Mouse (Mus musculus) lung, embryonic 16.5 days (tissue): ENCODE results near the gene Clec2l. TPM values are rescaled to one million over a fixed set of nuclear protein-coding genes. Genes with fewer than 3 reads are reported as not detected.

Experiments
- ATAC-seq: fragments of 200-750 bp; cut with Nextera tagmentation; 2 replicates; pipeline ENCODE4 v1.8.0; 2017; ENCODE audit warnings: low read depth, mild to moderate bottlenecking, moderate library complexity
- H3K27ac ChIP-seq: fragments of 300-500 bp; sonication (generic); 2 replicates; pipeline ENCODE4 v1.5.1; 2014; ENCODE audit warnings: mild to moderate bottlenecking, control low read depth, low read length
- H3K27me3 ChIP-seq: fragments of 300-500 bp; sonication (generic); 2 replicates; pipeline ENCODE4 v1.6.1; 2014; ENCODE audit warnings: low read depth, low read length, mixed read lengths; ENCODE audit not compliant: control insufficient read depth, insufficient read depth
- H3K36me3 ChIP-seq: fragments of 300-500 bp; sonication (generic); 2 replicates; pipeline ENCODE4 v1.6.1; 2014; ENCODE audit warnings: low read length; ENCODE audit not compliant: control insufficient read depth, insufficient read depth
- H3K4me1 ChIP-seq: fragments of 300-500 bp; sonication (generic); replicated peaks from 2 replicates; pipeline ENCODE4 v1.6.1; 2014; ENCODE audit warnings: low read length, mixed read lengths; ENCODE audit not compliant: control insufficient read depth, insufficient read depth
- H3K4me2 ChIP-seq: fragments of 300-500 bp; sonication (generic); 2 replicates; pipeline ENCODE4 v1.6.1; 2014; ENCODE audit warnings: low read depth, low read length, control low read depth
- H3K4me3 ChIP-seq: fragments of 300-500 bp; sonication (generic); 2 replicates; pipeline ENCODE4 v1.5.1; 2014; ENCODE audit warnings: mild to moderate bottlenecking, low read length, control low read depth
- H3K9ac ChIP-seq: fragments of 300-500 bp; sonication (generic); 2 replicates; pipeline ENCODE4 v1.6.1; 2014; ENCODE audit warnings: low read length, control low read depth
- H3K9me3 ChIP-seq: fragments of 300-500 bp; sonication (generic); 2 replicates; pipeline ENCODE4 v1.6.1; 2016; ENCODE audit warnings: low read length; ENCODE audit not compliant: control insufficient read depth
- WGBS: fragments of 180-500 bp; shearing (Covaris S2); extraction: QIAGEN DNeasy Blood & Tissue Kit; methylation state at CpG from one replicate; pipeline ENCODE4 v1.1.7; 2014; 5-methylcytosine and 5-hydroxymethylcytosine counted together
- polyA plus RNA-seq: library from polyadenylated mRNA; unstranded; fragments of >200 nt; fragmentation: Nextera tagmentation; extraction: Ambion mirVana; gene quantifications from 2 replicates; pipeline ENCODE4 v1.2.1, GENCODE M21; 2015

The Clec2l gene
- polyA plus RNA-seq, 1 experiment from 2014 or later, result 0.51 TPM

- Histone ChIP-seq H3K36me3 (peaks cover 15% of the 10 kb centered on the region), H3K4me1 (peaks cover 7% of the 10 kb centered on the region; the same call in 1 of the 2 replicates), H3K4me2 (no peak overlapping the region), H3K27me3 (no peaks in the 10 kb centered on the region), H3K27ac (no peak overlapping the region), H3K9ac (no peak overlapping the region), H3K9me3 (no peaks in the 10 kb centered on the region), H3K4me3 (no peak overlapping the region)
- 50% methylated on average over 2 of the region's 2 CpGs for WGBS
- ATAC-seq, result no peak
Measured at GRCm38 (mm10) chr6:38701421-38701820, 38.6 kb downstream of the Clec2l start.

GRCm38 (mm10) chr6:38702810-38703399, 40.0 kb downstream of the Clec2l start:
- Histone ChIP-seq H3K27ac (no peak overlapping the region), H3K4me2 (no peak overlapping the region), H3K36me3 (peaks cover 18% of the 10 kb centered on the region), H3K4me1 (peaks cover 7% of the 10 kb centered on the region; the same call in 1 of the 2 replicates), H3K4me3 (no peak overlapping the region), H3K9me3 (no peaks in the 10 kb centered on the region), H3K9ac (no peak overlapping the region), H3K27me3 (no peaks in the 10 kb centered on the region)
- WGBS, result 14% methylated on average over 6 of the region's 6 CpGs
- no peak for ATAC-seq

DNA sequence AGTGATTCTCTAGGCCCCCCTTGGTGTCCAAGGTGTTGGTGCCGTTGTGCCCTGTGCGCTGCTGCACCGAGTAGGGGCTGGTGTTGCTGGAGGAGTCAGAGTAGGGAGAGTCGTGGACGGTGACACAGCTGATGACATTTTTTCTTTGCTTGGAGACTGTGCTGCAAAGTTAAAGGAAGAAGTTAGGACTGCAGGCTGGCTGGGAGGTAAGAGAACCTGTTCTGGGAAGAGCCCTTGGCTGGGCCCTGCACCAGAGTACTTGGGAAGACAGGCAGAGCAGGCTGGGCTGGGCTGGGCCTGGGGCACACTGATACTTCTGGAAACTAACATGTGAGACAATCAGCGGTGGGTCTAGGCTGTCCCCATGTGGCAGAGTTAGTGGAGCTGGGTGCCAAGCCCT, 40.7 kb downstream of the Clec2l start:
- 0 out of 2 replicates have a peak, but pooled peaks have one; percentile 18 for ATAC-seq
- Histone ChIP-seq H3K9ac (no peak overlapping the region), H3K27me3 (no peaks in the 10 kb centered on the region), H3K36me3 (peaks cover 15% of the 10 kb centered on the region), H3K4me1 (peaks cover 7% of the 10 kb centered on the region; the same call in 1 of the 2 replicates), H3K4me2 (no peak overlapping the region), H3K4me3 (no peak overlapping the region), H3K9me3 (no peaks in the 10 kb centered on the region), H3K27ac (no peak overlapping the region)
- 74% methylated on average over 6 of the region's 6 CpGs for WGBS

DNA sequence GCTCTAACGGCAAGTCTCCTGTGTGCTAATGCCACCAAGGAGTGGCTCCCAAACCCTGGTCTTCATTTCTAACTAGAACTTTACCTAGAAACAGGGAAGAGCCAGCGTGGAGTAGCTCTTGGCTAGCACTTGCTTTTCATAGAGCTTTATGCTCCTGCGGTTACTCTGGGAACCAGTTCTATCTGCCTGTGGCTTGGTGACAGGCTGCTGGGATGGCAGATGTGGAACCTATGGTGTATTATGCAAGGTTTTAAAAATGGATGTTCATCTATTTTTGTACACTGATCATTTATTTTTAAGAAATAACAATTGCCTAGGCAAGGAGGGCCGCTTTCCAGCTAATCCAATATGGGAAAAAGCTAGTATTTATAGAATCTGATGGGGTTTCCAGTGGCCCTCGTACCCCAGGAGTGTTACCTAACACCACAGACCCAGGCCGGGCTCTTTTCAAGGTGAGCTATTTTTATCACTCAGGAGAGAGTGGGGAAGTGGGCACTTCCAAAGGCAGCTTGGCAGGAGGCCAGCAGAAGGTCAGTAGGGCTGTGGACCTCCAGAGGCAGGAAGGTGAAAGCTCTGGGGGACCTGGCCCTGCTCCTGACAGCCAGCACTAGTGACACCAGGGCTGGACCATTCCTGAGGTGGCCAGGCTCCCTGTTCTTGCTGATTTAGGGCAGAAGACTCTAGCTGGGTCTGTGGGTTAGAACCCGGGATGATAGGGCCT, 41.6 kb downstream of the Clec2l start:
- 62% methylated on average over 7 of the region's 7 CpGs for WGBS
- Histone ChIP-seq H3K9me3 (no peaks in the 10 kb centered on the region), H3K27ac (no peak overlapping the region), H3K4me3 (no peak overlapping the region), H3K27me3 (no peaks in the 10 kb centered on the region), H3K4me2 (no peak overlapping the region), H3K4me1 (peaks cover 4% of the 10 kb centered on the region; the same call in 1 of the 2 replicates), H3K9ac (no peak overlapping the region), H3K36me3 (peaks cover 11% of the 10 kb centered on the region)
- ATAC-seq, result peak; percentile 50; the same call in 1 of the 2 replicates

GRCm38 (mm10) chr6:38710449-38710848, 47.6 kb downstream of the Clec2l start:
- no peak for ATAC-seq
- H3K9ac ChIP-seq, result no peak overlapping the region
- H3K4me2 ChIP-seq, result no peak overlapping the region
- no peaks in the 10 kb centered on the region for H3K27me3 ChIP-seq
- WGBS, result 93% methylated on average over 3 of the region's 3 CpGs
- H3K36me3 ChIP-seq, result peaks cover 27% of the 10 kb centered on the region
- no peak overlapping the region for H3K4me3 ChIP-seq
- no peaks in the 10 kb centered on the region for H3K4me1 ChIP-seq
- no peaks in the 10 kb centered on the region for H3K9me3 ChIP-seq
- H3K27ac ChIP-seq, result no peak overlapping the region

DNA sequence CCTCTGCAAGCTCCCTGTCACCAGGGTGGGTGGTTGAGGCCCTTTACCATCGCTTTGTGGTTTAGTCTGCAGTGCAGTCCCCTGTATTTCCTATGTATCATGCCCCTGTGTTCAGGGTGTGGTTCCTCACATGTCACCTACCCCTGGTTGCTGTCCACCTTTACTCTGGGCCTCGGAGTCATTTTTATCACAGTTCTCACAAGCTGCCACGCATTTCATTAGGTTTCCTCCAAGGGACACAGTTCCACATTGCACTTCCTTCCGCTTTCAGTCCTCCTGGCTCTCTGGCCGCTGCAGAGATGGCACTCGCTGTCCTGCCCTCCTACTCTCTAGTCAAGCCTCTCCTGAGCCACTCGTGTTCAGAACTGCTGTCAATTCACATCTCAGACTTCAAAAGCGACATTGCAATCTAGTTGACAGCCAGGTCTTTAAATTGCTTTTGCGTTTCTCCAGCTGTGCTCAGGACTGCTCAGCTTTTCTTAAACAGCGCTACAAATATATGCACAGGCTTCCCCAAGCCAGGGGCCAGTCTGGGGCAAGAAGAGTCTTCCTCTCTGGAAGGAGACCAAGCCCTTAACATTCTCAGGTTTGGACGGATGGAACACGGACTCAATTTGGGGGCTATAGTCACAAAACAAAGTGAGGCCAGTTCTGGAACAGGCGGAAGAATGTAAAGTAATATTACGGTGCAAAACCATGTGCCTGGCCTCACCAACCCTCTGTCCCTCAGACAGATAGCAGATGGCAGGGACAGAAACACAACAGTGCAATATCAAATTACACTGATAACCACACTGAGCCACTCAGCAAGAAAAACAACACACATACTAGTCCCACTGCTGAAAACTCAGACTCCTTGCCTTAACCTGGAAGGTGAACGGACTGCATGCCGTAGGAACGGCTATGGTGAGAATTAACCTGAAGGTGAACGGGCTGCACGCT, 51.4 kb downstream of the Clec2l start:
- Histone ChIP-seq H3K4me2 (no peak overlapping the region), H3K27ac (no peak overlapping the region), H3K4me3 (no peak overlapping the region), H3K9me3 (no peaks in the 10 kb centered on the region), H3K36me3 (peaks cover 45% of the 10 kb centered on the region), H3K9ac (no peak overlapping the region), H3K4me1 (no peaks in the 10 kb centered on the region), H3K27me3 (no peaks in the 10 kb centered on the region)
- WGBS, result 78% methylated on average over 19 of the region's 19 CpGs
- no peak for ATAC-seq

GRCm38 (mm10) chr6:38715881-38716280, 53.0 kb downstream of the Clec2l start:
- no peak overlapping the region for H3K9ac ChIP-seq
- H3K4me1 ChIP-seq, result no peaks in the 10 kb centered on the region
- no peaks in the 10 kb centered on the region for H3K27me3 ChIP-seq
- no peak overlapping the region for H3K27ac ChIP-seq
- H3K4me3 ChIP-seq, result no peak overlapping the region
- H3K9me3 ChIP-seq, result no peaks in the 10 kb centered on the region
- WGBS, result 86% methylated on average over 16 of the region's 16 CpGs
- no peak overlapping the region for H3K4me2 ChIP-seq
- no peak for ATAC-seq
- peaks cover 55% of the 10 kb centered on the region for H3K36me3 ChIP-seq

- 87% methylated on average over 7 of the region's 7 CpGs for WGBS
- H3K36me3 ChIP-seq, result peaks cover 51% of the 10 kb centered on the region
- no peak for ATAC-seq
- H3K4me3 ChIP-seq, result no peak overlapping the region
- H3K4me1 ChIP-seq, result no peaks in the 10 kb centered on the region
- no peak overlapping the region for H3K27ac ChIP-seq
- no peak overlapping the region for H3K4me2 ChIP-seq
- no peaks in the 10 kb centered on the region for H3K27me3 ChIP-seq
- no peaks in the 10 kb centered on the region for H3K9me3 ChIP-seq
- H3K9ac ChIP-seq, result no peak overlapping the region
Measured at GRCm38 (mm10) chr6:38718625-38719024, 55.8 kb downstream of the Clec2l start.

- ATAC-seq, result no peak
- Histone ChIP-seq H3K9me3 (no peaks in the 10 kb centered on the region), H3K36me3 (peaks cover 46% of the 10 kb centered on the region), H3K27ac (no peak overlapping the region), H3K27me3 (no peaks in the 10 kb centered on the region), H3K4me3 (no peak overlapping the region), H3K9ac (no peak overlapping the region), H3K4me1 (no peaks in the 10 kb centered on the region), H3K4me2 (no peak overlapping the region)
- 85% methylated on average over 6 of the region's 6 CpGs for WGBS
Measured at GRCm38 (mm10) chr6:38719229-38719628, 56.4 kb downstream of the Clec2l start.
